Mouse (Mus musculus) brain, embryonic 18.5 days (tissue): ENCODE measurements around the gene Olfr250.
"Not testable (repeated sequence)": the region's sequence is repeated elsewhere in the genome, so short reads cannot be mapped to it uniquely, and the experiment has no call there.

ENCODE experiments used
- DNase-seq: peaks from one replicate; pipeline ENCODE4 v3.0.0-alpha.2; 2012; ENCODE audit warnings: low read depth, low spot score

Olfr250 gene

GRCm38 (mm10) chr9:38366596-38366995 is at the start of gene Olfr250:
Olfr250 (plus strand) TSS chr9:38366896.
- no peak for DNase-seq

- no peak for DNase-seq
These were observed 37.9 kb upstream of the Olfr250 start, which contains the start of gene Olfr25 for GRCm38 (mm10) chr9:38328760-38329159. Olfr25 (plus strand) TSS chr9:38329060.

- no peak for DNase-seq
These were observed 18.6 kb upstream of the Olfr250 start, which contains the start of gene Olfr898 for GRCm38 (mm10) chr9:38348111-38348510. Olfr898 (plus strand) TSS chr9:38348411.

DNA sequence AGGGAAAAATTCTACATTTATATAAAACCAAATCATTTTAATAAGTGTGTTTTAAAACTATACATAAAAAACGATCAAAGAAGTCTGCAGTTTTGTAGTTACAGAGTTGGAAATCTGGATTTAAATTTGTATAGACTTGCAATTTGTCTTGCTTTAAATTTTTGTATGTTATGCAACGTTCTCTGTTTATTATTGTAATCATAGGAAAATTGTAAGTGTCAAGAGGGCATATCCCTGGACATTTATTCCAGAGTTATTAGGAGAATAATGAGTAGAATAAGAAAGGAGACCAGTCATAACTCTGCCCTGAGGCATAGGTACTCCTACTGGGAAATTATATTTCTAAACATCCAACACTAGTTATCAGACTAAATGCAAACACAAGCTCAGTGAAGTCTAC is 10.1 kb downstream of the Olfr250 start, which contains the start of gene Olfr251:
Gene Olfr251, plus strand, starts transcription at position 301 of the 400 bp plus-strand sequence.
- no peak for DNase-seq

GRCm38 (mm10) chr9:38401398-38401797 is 34.7 kb downstream of the Olfr250 start, which contains the start of gene Olfr147:
Olfr147 (plus strand) TSS chr9:38401698.
- no peak for DNase-seq

DNA sequence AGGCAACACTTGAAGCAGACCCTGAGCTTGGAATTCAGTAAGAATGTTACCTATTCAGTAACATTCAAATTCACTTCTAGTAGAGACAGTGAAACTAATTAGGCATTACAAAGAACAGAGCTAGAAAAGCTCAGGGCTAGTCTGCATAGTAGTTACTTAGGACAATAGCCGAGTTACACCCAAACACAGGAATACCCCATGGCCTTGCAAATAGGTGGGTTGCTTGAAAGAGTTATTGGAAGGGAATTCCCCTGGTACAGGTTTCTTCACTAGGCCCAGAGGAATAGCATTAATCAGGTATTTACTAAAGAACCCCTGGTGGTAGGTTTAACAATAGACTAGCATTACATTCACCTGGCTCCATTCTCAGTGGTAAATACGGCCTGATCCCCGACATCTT is 40.8 kb downstream of the Olfr250 start:
- DNase-seq = not testable (repeated sequence)

GRCm38 (mm10) chr9:38413502-38413901 is 46.8 kb downstream of the Olfr250 start:
- not testable (repeated sequence) for DNase-seq
